Mouse (Mus musculus) midbrain, postnatal 0 days (tissue): Measurements from ENCODE around the gene Vcp. TPM values are rescaled to one million over a fixed set of nuclear protein-coding genes. Genes with fewer than 3 reads are reported as not detected.

ENCODE experiments used
- ATAC-seq: fragments of 200-750 bp; cut with Nextera tagmentation; 2 replicates; pipeline ENCODE4 v1.8.0; 2017; ENCODE audit warnings: moderate number of reproducible peaks, mild to moderate bottlenecking, moderate TSS enrichment, moderate library complexity; ENCODE audit not compliant: low FRiP score
- DNase-seq: peaks from one replicate; pipeline ENCODE4 v3.0.0-alpha.2; 2015; ENCODE audit warnings: low spot score
- H3K27ac ChIP-seq: fragments of 300-500 bp; sonication (generic); 2 replicates; pipeline ENCODE4 v1.5.1; 2014; ENCODE audit warnings: low read depth, mild to moderate bottlenecking, low read length, mixed read lengths
- H3K27me3 ChIP-seq: fragments of 300-500 bp; sonication (generic); 2 replicates; pipeline ENCODE4 v1.6.1; 2014; ENCODE audit warnings: low read length, control low read depth, mixed read lengths; ENCODE audit not compliant: insufficient read depth
- H3K36me3 ChIP-seq: fragments of 300-500 bp; sonication (generic); 2 replicates; pipeline ENCODE4 v1.6.1; 2014; ENCODE audit warnings: low read length, control low read depth, mixed read lengths; ENCODE audit not compliant: insufficient read depth
- H3K4me1 ChIP-seq: fragments of 300-500 bp; sonication (generic); 2 replicates; pipeline ENCODE4 v1.6.1; 2014; ENCODE audit warnings: mild to moderate bottlenecking, control low read depth, antibody characterized with exemption, low read length, mixed read lengths; ENCODE audit not compliant: insufficient read depth
- H3K4me2 ChIP-seq: fragments of 300-500 bp; sonication (generic); 2 replicates; pipeline ENCODE4 v1.6.1; 2014; ENCODE audit warnings: low read depth, mild to moderate bottlenecking, low read length, mixed read lengths; ENCODE audit not compliant: poor library complexity, severe bottlenecking
- H3K4me3 ChIP-seq: fragments of 300-500 bp; sonication (generic); 2 replicates; pipeline ENCODE4 v1.5.1; 2014; ENCODE audit warnings: low read depth, mild to moderate bottlenecking, low read length, moderate library complexity
- H3K9ac ChIP-seq: fragments of 300-500 bp; sonication (generic); replicated peaks from 2 replicates; pipeline ENCODE4 v1.6.1; 2014; ENCODE audit warnings: mild to moderate bottlenecking, low read length, moderate library complexity, mixed read lengths; ENCODE audit not compliant: poor library complexity, severe bottlenecking
- H3K9me3 ChIP-seq: fragments of 300-500 bp; sonication (generic); 2 replicates; pipeline ENCODE4 v1.6.1; 2016; ENCODE audit warnings: low read length, control low read depth
- CTCF ChIP-seq: IDR thresholded peaks from 2 replicates; pipeline ENCODE4 v1.5.1; 2016; ENCODE audit warnings: antibody characterized with exemption, mild to moderate bottlenecking
- WGBS: fragments of 180-500 bp; shearing (Covaris S2); extraction: QIAGEN DNeasy Blood & Tissue Kit; methylation state at CpG from one replicate; pipeline ENCODE4 v1.1.7; 2014; 5-methylcytosine and 5-hydroxymethylcytosine counted together
- polyA plus RNA-seq: library from polyadenylated mRNA; unstranded; fragments of >200 nt; fragmentation: Nextera tagmentation; extraction: Ambion mirVana; gene quantifications from 2 replicates; pipeline ENCODE4 v1.2.1, GENCODE M21; 2015
- total RNA-seq: library from RNA; depleted of rRNA; stranded (reverse); fragments of >200 nt; gene quantifications from 2 replicates; pipeline ENCODE4 v1.2.3, GENCODE M21; 2014

Vcp gene
- total and polyA plus RNA-seq, 2 experiments from 2014 or later = 192 to 464 TPM

- Histone ChIP-seq H3K4me2 (no peak overlapping the region), H3K4me1 (peaks cover 26% of the 10 kb centered on the region), H3K4me3 (no peak overlapping the region), H3K27me3 (no peaks in the 10 kb centered on the region), H3K27ac (no peak overlapping the region), H3K9ac (no peak overlapping the region), H3K9me3 (no peaks in the 10 kb centered on the region), H3K36me3 (peaks cover 7% of the 10 kb centered on the region)
- no peak for TF ChIP-seq CTCF
- no peak for ATAC-seq
- WGBS = 88% methylated on average over 3 of the region's 3 CpGs
- DNase-seq = no peak
Measured at GRCm38 (mm10) chr4:42945445-42945844, 54.9 kb downstream of the Vcp start.

- WGBS = 19% methylated on average over 6 of the region's 6 CpGs
- no peak for TF ChIP-seq CTCF
- H3K9ac ChIP-seq = no peak overlapping the region
- DNase-seq (no peak), ATAC-seq (no peak)
- H3K4me1 ChIP-seq = peaks cover 26% of the 10 kb centered on the region
- no peaks in the 10 kb centered on the region for H3K27me3 ChIP-seq
- no peak overlapping the region for H3K4me3 ChIP-seq
- H3K27ac ChIP-seq = no peak overlapping the region
- H3K4me2 ChIP-seq = no peak overlapping the region
- H3K36me3 ChIP-seq = peaks cover 11% of the 10 kb centered on the region
- H3K9me3 ChIP-seq = no peaks in the 10 kb centered on the region
Measured at GRCm38 (mm10) chr4:42945043-42945442, 55.3 kb downstream of the Vcp start.

- H3K27ac ChIP-seq = no peak overlapping the region
- no peak overlapping the region for H3K4me2 ChIP-seq
- H3K9me3 ChIP-seq = no peaks in the 10 kb centered on the region
- no peak overlapping the region for H3K4me3 ChIP-seq
- peaks cover 20% of the 10 kb centered on the region for H3K36me3 ChIP-seq
- no peak for TF ChIP-seq CTCF
- WGBS = 89% methylated on average over 9 of the region's 9 CpGs
- DNase-seq = no peak
- no peaks in the 10 kb centered on the region for H3K27me3 ChIP-seq
- no peak for ATAC-seq
- H3K9ac ChIP-seq = no peak overlapping the region
- peaks cover 26% of the 10 kb centered on the region for H3K4me1 ChIP-seq
Measured at GRCm38 (mm10) chr4:42944185-42944584, 56.1 kb downstream of the Vcp start.

- WGBS = 57% methylated on average over 5 of the region's 5 CpGs
- no peak overlapping the region for H3K4me2 ChIP-seq
Measured at GRCm38 (mm10) chr4:42943341-42943740, 57.0 kb downstream of the Vcp start.

GRCm38 (mm10) chr4:42941396-42941795 lies 58.9 kb downstream of the Vcp start:
- no peaks in the 10 kb centered on the region for H3K27me3 ChIP-seq
- peaks cover 7% of the 10 kb centered on the region for H3K4me1 ChIP-seq
- H3K27ac ChIP-seq = no peak overlapping the region
- WGBS = 60% methylated on average over 7 of the region's 7 CpGs
- no peak for TF ChIP-seq CTCF
- no peaks in the 10 kb centered on the region for H3K9me3 ChIP-seq
- H3K36me3 ChIP-seq = peaks cover 34% of the 10 kb centered on the region
- no peak for ATAC-seq
- no peak overlapping the region for H3K9ac ChIP-seq
- no peak overlapping the region for H3K4me2 ChIP-seq
- no peak overlapping the region for H3K4me3 ChIP-seq
- no peak for DNase-seq

More at GRCm38 (mm10) chr4:42943341-42943740, 57.0 kb downstream of the Vcp start:
- no peak overlapping the region for H3K9ac ChIP-seq
- H3K36me3 ChIP-seq = peaks cover 27% of the 10 kb centered on the region
- no peak overlapping the region for H3K27ac ChIP-seq
- no peak overlapping the region for H3K4me3 ChIP-seq
- H3K9me3 ChIP-seq = no peaks in the 10 kb centered on the region
- H3K27me3 ChIP-seq = no peaks in the 10 kb centered on the region
- no peak for ATAC-seq
- peaks cover 19% of the 10 kb centered on the region for H3K4me1 ChIP-seq
- DNase-seq = peak; percentile 64
- TF ChIP-seq CTCF = no peak

- H3K36me3 ChIP-seq = peaks cover 26% of the 10 kb centered on the region
- DNase-seq (peak; percentile 43), ATAC-seq (no peak)
- H3K27ac ChIP-seq = no peak overlapping the region
- TF ChIP-seq CTCF = peak; percentile 39
- H3K27me3 ChIP-seq = no peaks in the 10 kb centered on the region
- 15% methylated on average over 22 of the region's 22 CpGs for WGBS
- H3K9me3 ChIP-seq = no peaks in the 10 kb centered on the region
- H3K4me1 ChIP-seq = no peaks in the 10 kb centered on the region
- H3K4me2 ChIP-seq = peak overlapping the region; percentile 29; the same call in 1 of the 2 replicates
- no peak overlapping the region for H3K4me3 ChIP-seq
- 0 out of 2 replicates have a peak overlapping the region, but pooled peaks have one; percentile 4 for H3K9ac ChIP-seq
Measured at GRCm38 (mm10) chr4:42933630-42934029, 66.7 kb downstream of the Vcp start.
